Mouse (Mus musculus) liver, adult 2 months (tissue): ENCODE measurements around the gene Snrnp200. TPM values are rescaled to one million over a fixed set of nuclear protein-coding genes. Genes with fewer than 3 reads are reported as not detected.

ENCODE experiments used
- DNase-seq: peaks from one replicate; pipeline ENCODE4 v3.0.0-alpha.2; 2011; ENCODE audit warnings: low read depth, low spot score; ENCODE audit errors: extremely low read depth
- H3K27ac ChIP-seq: fragments of 200-500 bp; replicated peaks from 2 replicates; pipeline ENCODE4 v1.5.1; 2012; ENCODE audit warnings: low read depth, mild to moderate bottlenecking, control low read depth, inconsistent platforms, low read length; ENCODE audit not compliant: insufficient read depth
- H3K27me3 ChIP-seq: fragments of 200-500 bp; 2 replicates; pipeline ENCODE4 v1.6.1; 2012; ENCODE audit warnings: mild to moderate bottlenecking, moderate library complexity, low read length, inconsistent platforms; ENCODE audit not compliant: control insufficient read depth, insufficient read depth
- H3K36me3 ChIP-seq: fragments of 200-500 bp; 2 replicates; pipeline ENCODE4 v1.6.1; 2012; ENCODE audit warnings: low read length, inconsistent platforms; ENCODE audit not compliant: control insufficient read depth, insufficient read depth
- H3K4me1 ChIP-seq: fragments of 200-500 bp; 2 replicates; pipeline ENCODE4 v1.6.1; 2011; ENCODE audit warnings: low read length; ENCODE audit not compliant: control insufficient read depth, insufficient read depth
- H3K4me3 ChIP-seq: fragments of 200-500 bp; 2 replicates; pipeline ENCODE4 v1.5.1; 2011; ENCODE audit warnings: low read depth, mild to moderate bottlenecking, control low read depth, low read length, moderate library complexity; ENCODE audit not compliant: insufficient read depth
- H3K79me2 ChIP-seq: fragments of 200-500 bp; 2 replicates; pipeline ENCODE4 v1.6.1; 2012; ENCODE audit warnings: inconsistent platforms, mild to moderate bottlenecking, low read length, moderate library complexity; ENCODE audit not compliant: control insufficient read depth, insufficient read depth
- H3K9ac ChIP-seq: fragments of 200-500 bp; 2 replicates; pipeline ENCODE4 v1.6.1; 2012; ENCODE audit warnings: low read depth, mild to moderate bottlenecking, control low read depth, inconsistent platforms, low read length
- CTCF ChIP-seq: fragments of 200-500 bp; IDR thresholded peaks from 2 replicates; pipeline ENCODE4 v1.5.1; 2011; ENCODE audit warnings: low read depth, low read length, control low read depth
- POLR2A ChIP-seq: fragments of 200-500 bp; IDR thresholded peaks from 2 replicates; pipeline ENCODE4 v1.6.1; 2011; ENCODE audit warnings: low read length, control low read depth; ENCODE audit not compliant: insufficient read depth; ENCODE audit errors: extremely low read depth
- WGBS: fragments of 180-500 bp; shearing (Covaris S2); methylation state at CpG from one replicate; pipeline ENCODE4 v1.1.7; 2018; 5-methylcytosine and 5-hydroxymethylcytosine counted together
- polyA plus RNA-seq: library from polyadenylated mRNA; depleted of rRNA; stranded (reverse); fragments of >200 nt; gene quantifications from 2 replicates; pipeline ENCODE4 v1.2.3, GENCODE M21; 2012
- total RNA-seq: library from RNA; depleted of rRNA; stranded (reverse); fragments of >200 nt; gene quantifications from 2 replicates; pipeline ENCODE4 v1.2.3, GENCODE M21; 2014

Snrnp200 gene
- total and polyA plus RNA-seq, 2 experiments: 28.0 to 52.3 TPM

GRCm38 (mm10) chr2:127251457-127251856 lies 43.3 kb downstream of the Snrnp200 start:
- Histone ChIP-seq H3K36me3 (0 out of 2 replicates have a peak, but pooled peaks cover 1% of the 10 kb centered on the region), H3K27me3 (no peaks in the 10 kb centered on the region), H3K79me2 (peaks cover 25% of the 10 kb centered on the region), H3K4me1 (peaks cover 21% of the 10 kb centered on the region), H3K27ac (no peak overlapping the region), H3K9ac (no peak overlapping the region), H3K4me3 (no peak overlapping the region)
- 71% methylated on average over 3 of the region's 3 CpGs for WGBS
- no peak for DNase-seq
- TF ChIP-seq CTCF (no peak), POLR2A (no peak)

GRCm38 (mm10) chr2:127251880-127252527 lies 43.8 kb downstream of the Snrnp200 start:
- Histone ChIP-seq H3K9ac (no peak overlapping the region), H3K27ac (no peak overlapping the region), H3K79me2 (peaks cover 25% of the 10 kb centered on the region), H3K4me1 (peaks cover 19% of the 10 kb centered on the region), H3K4me3 (no peak overlapping the region), H3K27me3 (no peaks in the 10 kb centered on the region), H3K36me3 (0 out of 2 replicates have a peak, but pooled peaks cover 1% of the 10 kb centered on the region)
- WGBS: 61% methylated on average over 3 of the region's 3 CpGs
- TF ChIP-seq CTCF (no peak), POLR2A (no peak)
- no peak for DNase-seq

DNA sequence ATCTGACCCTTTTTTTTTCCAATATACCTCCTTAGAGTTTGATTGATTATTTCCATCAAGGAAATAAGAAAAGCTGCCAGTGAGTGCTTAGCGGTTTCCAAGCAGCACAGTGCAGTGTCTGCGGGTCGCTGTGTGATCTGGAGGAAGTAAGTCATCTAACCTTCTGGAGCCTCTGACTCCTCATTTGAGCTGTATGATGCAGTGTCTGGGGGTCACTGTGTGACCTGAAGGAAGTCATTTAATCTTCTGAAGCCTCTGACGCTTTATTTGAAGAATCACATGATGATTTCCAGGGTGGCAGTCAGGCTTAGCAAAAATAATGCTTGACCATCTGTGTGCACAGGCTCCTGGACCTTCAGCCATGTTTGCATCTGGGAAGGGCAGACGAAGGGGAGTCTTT lies 44.6 kb downstream of the Snrnp200 start:
- H3K4me3 ChIP-seq: no peak overlapping the region
- WGBS: 83% methylated on average over 5 of the region's 5 CpGs
- peaks cover 19% of the 10 kb centered on the region for H3K4me1 ChIP-seq
- peaks cover 22% of the 10 kb centered on the region for H3K79me2 ChIP-seq
- TF ChIP-seq POLR2A (no peak), CTCF (no peak)
- H3K36me3 ChIP-seq: peaks cover 6% of the 10 kb centered on the region; the same call in 1 of the 2 replicates
- H3K27me3 ChIP-seq: no peaks in the 10 kb centered on the region
- DNase-seq: no peak
- no peak overlapping the region for H3K27ac ChIP-seq
- H3K9ac ChIP-seq: no peak overlapping the region

- Histone ChIP-seq H3K27ac (no peak overlapping the region), H3K4me1 (peaks cover 14% of the 10 kb centered on the region), H3K4me3 (no peak overlapping the region), H3K9ac (no peak overlapping the region), H3K79me2 (peaks cover 12% of the 10 kb centered on the region; the same call in 1 of the 2 replicates), H3K36me3 (peaks cover 9% of the 10 kb centered on the region; the same call in 1 of the 2 replicates), H3K27me3 (no peaks in the 10 kb centered on the region)
- 61% methylated on average over 3 of the region's 3 CpGs for WGBS
- peak; percentile 59 for DNase-seq
- no peak for TF ChIP-seq CTCF
Observed at GRCm38 (mm10) chr2:127254604-127255134, 46.5 kb downstream of the Snrnp200 start.

GRCm38 (mm10) chr2:127255294-127255693 lies 47.1 kb downstream of the Snrnp200 start:
- no peak overlapping the region for H3K27ac ChIP-seq
- H3K27me3 ChIP-seq: no peaks in the 10 kb centered on the region
- H3K4me3 ChIP-seq: no peak overlapping the region
- no peak overlapping the region for H3K9ac ChIP-seq
- no peak for DNase-seq
- H3K36me3 ChIP-seq: peaks cover 9% of the 10 kb centered on the region; the same call in 1 of the 2 replicates
- TF ChIP-seq POLR2A (no peak), CTCF (no peak)
- 88% methylated on average over 6 of the region's 6 CpGs for WGBS
- H3K4me1 ChIP-seq: peaks cover 15% of the 10 kb centered on the region
- peaks cover 9% of the 10 kb centered on the region; the same call in 1 of the 2 replicates for H3K79me2 ChIP-seq

DNA sequence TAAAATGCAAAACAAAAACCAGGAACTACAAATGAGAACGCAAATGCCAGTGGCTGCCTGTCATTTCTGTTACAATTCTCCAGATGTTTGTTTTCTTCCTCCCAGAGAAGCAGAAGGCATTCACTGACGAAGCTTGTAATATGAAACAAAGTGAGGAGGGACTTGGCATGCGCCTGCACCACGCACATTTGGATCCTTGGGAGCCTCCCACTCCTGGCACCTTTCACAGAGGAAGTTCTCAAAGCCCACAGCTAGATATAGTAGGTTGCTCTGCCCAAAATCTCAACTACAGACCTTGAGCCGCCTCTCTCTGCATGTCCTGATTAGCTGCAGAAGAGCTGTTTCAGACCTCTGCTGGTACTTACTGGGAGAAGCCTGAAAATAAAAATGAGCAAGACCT lies 51.2 kb downstream of the Snrnp200 start:
- TF ChIP-seq CTCF (no peak), POLR2A (no peak)
- Histone ChIP-seq H3K79me2 (no peaks in the 10 kb centered on the region), H3K27ac (no peak overlapping the region), H3K9ac (no peak overlapping the region), H3K4me1 (peaks cover 10% of the 10 kb centered on the region), H3K27me3 (no peaks in the 10 kb centered on the region), H3K4me3 (no peak overlapping the region), H3K36me3 (peaks cover 7% of the 10 kb centered on the region; the same call in 1 of the 2 replicates)
- no peak for DNase-seq
- WGBS: 81% methylated on average over 5 of the region's 5 CpGs
